Mouse (Mus musculus): ENCODE data around the gene Tut7. TPM values are rescaled to one million over a fixed set of nuclear protein-coding genes. Genes with fewer than 3 reads are reported as not detected.
A peak's percentile ranks its signal among the peaks of the same experiment; 100 is the strongest.
"Not testable (repeated sequence)": the region's sequence is repeated elsewhere in the genome, so short reads cannot be mapped to it uniquely, and the experiment has no call there.

Gene Tut7
- polyA plus RNA-seq, 1 experiment = 10.1 TPM

- TF ChIP-seq POLR2A (IDR thresholded peaks at IDR 0.05; ENCODE audit: control insufficient read depth, low read depth, low read length) (no peak), CTCF (IDR thresholded peaks at IDR 0.05; ENCODE audit: control insufficient read depth, insufficient read depth, insufficient replicate concordance, low read depth, low read length) (peak; percentile 90)
- H3K4me3 ChIP-seq (ENCODE audit: control insufficient read depth, low read depth, low read length) = no peak overlapping the region; the same call in 1 of the 2 replicates
Observed at GRCm38 (mm10) chr13:59856286-59857070, 33.5 kb upstream of the Tut7 start.

GRCm38 (mm10) chr13:59853471-59853870 lies 30.5 kb upstream of the Tut7 start:
- TF ChIP-seq CTCF (IDR thresholded peaks at IDR 0.05; ENCODE audit: control insufficient read depth, insufficient read depth, insufficient replicate concordance, low read depth, low read length) (no peak), POLR2A (IDR thresholded peaks at IDR 0.05; ENCODE audit: control insufficient read depth, low read depth, low read length) (no peak)
- no peak overlapping the region for H3K27ac ChIP-seq (ENCODE audit: control insufficient read depth, insufficient read depth, low read depth, low read length)
- H3K4me3 ChIP-seq (ENCODE audit: control insufficient read depth, low read depth, low read length) = no peak overlapping the region
- no peaks in the 10 kb centered on the region for H3K36me3 ChIP-seq (ENCODE audit: control insufficient read depth, insufficient read depth, low read length)
- H3K4me1 ChIP-seq (ENCODE audit: control insufficient read depth, insufficient read depth, low read length) = peaks cover 10% of the 10 kb centered on the region
- H3K27me3 ChIP-seq (ENCODE audit: control insufficient read depth, insufficient read depth, low read length) = no peaks in the 10 kb centered on the region

More at GRCm38 (mm10) chr13:59856286-59857070, 33.5 kb upstream of the Tut7 start:
- peaks cover 10% of the 10 kb centered on the region for H3K4me1 ChIP-seq (ENCODE audit: control insufficient read depth, insufficient read depth, low read length)
- no peak overlapping the region for H3K27ac ChIP-seq (ENCODE audit: control insufficient read depth, insufficient read depth, low read depth, low read length)
- no peaks in the 10 kb centered on the region for H3K27me3 ChIP-seq (ENCODE audit: control insufficient read depth, insufficient read depth, low read length)
- no peaks in the 10 kb centered on the region for H3K36me3 ChIP-seq (ENCODE audit: control insufficient read depth, insufficient read depth, low read length)

GRCm38 (mm10) chr13:59850373-59850772 lies 27.4 kb upstream of the Tut7 start:
- no peak for TF ChIP-seq POLR2A (IDR thresholded peaks at IDR 0.05; ENCODE audit: control insufficient read depth, low read depth, low read length)
- no peak for TF ChIP-seq CTCF (IDR thresholded peaks at IDR 0.05; ENCODE audit: control insufficient read depth, insufficient read depth, insufficient replicate concordance, low read depth, low read length)

GRCm38 (mm10) chr13:59844661-59845060 lies 21.7 kb upstream of the Tut7 start:
- no peaks in the 10 kb centered on the region for H3K27me3 ChIP-seq (ENCODE audit: control insufficient read depth, insufficient read depth, low read length)
- H3K36me3 ChIP-seq (ENCODE audit: control insufficient read depth, insufficient read depth, low read length) = no peaks in the 10 kb centered on the region
- no peaks in the 10 kb centered on the region for H3K4me1 ChIP-seq (ENCODE audit: control insufficient read depth, insufficient read depth, low read length)
- TF ChIP-seq POLR2A (IDR thresholded peaks at IDR 0.05; ENCODE audit: control insufficient read depth, low read depth, low read length) (no peak), CTCF (IDR thresholded peaks at IDR 0.05; ENCODE audit: control insufficient read depth, insufficient read depth, insufficient replicate concordance, low read depth, low read length) (no peak)
- H3K27ac ChIP-seq (ENCODE audit: control insufficient read depth, insufficient read depth, low read depth, low read length) = no peak overlapping the region
- no peak overlapping the region for H3K4me3 ChIP-seq (ENCODE audit: control insufficient read depth, low read depth, low read length)

More at GRCm38 (mm10) chr13:59850373-59850772, 27.4 kb upstream of the Tut7 start:
- no peak overlapping the region for H3K27ac ChIP-seq (ENCODE audit: control insufficient read depth, insufficient read depth, low read depth, low read length)
- H3K4me3 ChIP-seq (ENCODE audit: control insufficient read depth, low read depth, low read length) = no peak overlapping the region
- no peaks in the 10 kb centered on the region for H3K36me3 ChIP-seq (ENCODE audit: control insufficient read depth, insufficient read depth, low read length)
- H3K27me3 ChIP-seq (ENCODE audit: control insufficient read depth, insufficient read depth, low read length) = no peaks in the 10 kb centered on the region
- peaks cover 4% of the 10 kb centered on the region; the same call in 1 of the 2 replicates for H3K4me1 ChIP-seq (ENCODE audit: control insufficient read depth, insufficient read depth, low read length)

- TF ChIP-seq CTCF (IDR thresholded peaks at IDR 0.05; ENCODE audit: control insufficient read depth, insufficient read depth, insufficient replicate concordance, low read depth, low read length) = no peak
- no peak for TF ChIP-seq POLR2A (IDR thresholded peaks at IDR 0.05; ENCODE audit: control insufficient read depth, low read depth, low read length)
- H3K4me1 ChIP-seq (ENCODE audit: control insufficient read depth, insufficient read depth, low read length) = no peaks in the 10 kb centered on the region; the same call in 1 of the 2 replicates
- no peak overlapping the region for H3K4me3 ChIP-seq (ENCODE audit: control insufficient read depth, low read depth, low read length)
- no peaks in the 10 kb centered on the region for H3K36me3 ChIP-seq (ENCODE audit: control insufficient read depth, insufficient read depth, low read length)
- H3K27me3 ChIP-seq (ENCODE audit: control insufficient read depth, insufficient read depth, low read length) = no peaks in the 10 kb centered on the region
- no peak overlapping the region for H3K27ac ChIP-seq (ENCODE audit: control insufficient read depth, insufficient read depth, low read depth, low read length)
Observed at GRCm38 (mm10) chr13:59843976-59844375, 21.0 kb upstream of the Tut7 start.

GRCm38 (mm10) chr13:59842226-59843210 lies 19.6 kb upstream of the Tut7 start:
- no peak overlapping the region for H3K4me3 ChIP-seq (ENCODE audit: control insufficient read depth, low read depth, low read length)
- H3K36me3 ChIP-seq (ENCODE audit: control insufficient read depth, insufficient read depth, low read length) = no peaks in the 10 kb centered on the region
- H3K4me1 ChIP-seq (ENCODE audit: control insufficient read depth, insufficient read depth, low read length) = no peaks in the 10 kb centered on the region; the same call in 1 of the 2 replicates
- H3K27ac ChIP-seq (ENCODE audit: control insufficient read depth, insufficient read depth, low read depth, low read length) = no peak overlapping the region
- H3K27me3 ChIP-seq (ENCODE audit: control insufficient read depth, insufficient read depth, low read length) = no peaks in the 10 kb centered on the region
- TF ChIP-seq POLR2A (IDR thresholded peaks at IDR 0.05; ENCODE audit: control insufficient read depth, low read depth, low read length) (no peak), CTCF (IDR thresholded peaks at IDR 0.05; ENCODE audit: control insufficient read depth, insufficient read depth, insufficient replicate concordance, low read depth, low read length) (peak; percentile 15; the same call in 1 of the 2 replicates)

- not testable (repeated sequence) for H3K27ac ChIP-seq (ENCODE audit: control insufficient read depth, insufficient read depth, low read depth, low read length); H3K36me3 ChIP-seq (ENCODE audit: control insufficient read depth, insufficient read depth, low read length); H3K27me3 ChIP-seq (ENCODE audit: control insufficient read depth, insufficient read depth, low read length); H3K4me1 ChIP-seq (ENCODE audit: control insufficient read depth, insufficient read depth, low read length); H3K4me3 ChIP-seq (ENCODE audit: control insufficient read depth, low read depth, low read length)
Observed at GRCm38 (mm10) chr13:59841761-59842160, 18.8 kb upstream of the Tut7 start.

Measured in testis, adult 2 months (tissue).